Mouse (Mus musculus): Measurements from ENCODE around the gene Snw1. TPM values are rescaled to one million over a fixed set of nuclear protein-coding genes. Genes with fewer than 3 reads are reported as not detected.

Gene Snw1
- polyA plus RNA-seq (2017; shearing (Covaris generic)), result 209 TPM

DNA sequence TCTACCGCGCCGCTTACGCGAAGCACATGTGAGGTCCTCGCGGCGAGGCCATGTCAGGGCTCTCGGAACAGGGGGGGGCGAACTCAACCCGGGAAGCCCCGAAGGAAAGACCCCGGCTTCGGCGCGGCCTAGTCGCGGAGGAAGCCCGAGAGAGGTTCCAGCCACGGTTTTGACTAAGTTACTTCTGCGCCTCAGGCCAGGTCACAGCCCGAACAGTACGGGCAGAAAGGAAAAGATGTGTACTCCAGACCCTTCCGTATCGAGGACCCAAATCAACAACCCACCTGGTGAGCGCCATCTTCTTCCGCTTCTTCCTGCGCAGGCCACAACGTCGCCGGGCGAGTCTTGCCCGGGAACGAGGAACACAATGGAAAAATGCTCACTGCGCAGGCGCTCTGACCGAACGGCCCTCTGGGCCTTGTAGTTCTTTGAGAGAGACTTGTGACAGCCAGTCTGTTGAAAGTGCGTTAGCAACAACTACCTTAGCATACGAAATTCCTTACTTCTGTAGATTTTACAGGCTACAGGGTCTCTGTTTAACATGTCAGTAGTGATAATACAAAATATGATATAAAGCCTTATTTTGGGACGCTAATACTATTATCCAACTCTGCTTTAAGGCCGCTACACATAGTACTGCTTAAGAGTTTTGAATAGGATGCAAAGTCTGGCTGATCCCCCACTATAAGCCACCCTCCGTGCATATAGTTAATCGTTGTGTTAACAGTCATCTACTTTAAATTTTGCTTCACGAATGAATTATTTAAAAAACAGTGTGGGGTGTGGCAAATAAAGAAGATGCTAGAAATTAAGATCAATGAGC, at the start of gene Snw1:
TSS of gene Snw1 (minus strand) at position 311 of the 823 bp plus-strand sequence.

DNA sequence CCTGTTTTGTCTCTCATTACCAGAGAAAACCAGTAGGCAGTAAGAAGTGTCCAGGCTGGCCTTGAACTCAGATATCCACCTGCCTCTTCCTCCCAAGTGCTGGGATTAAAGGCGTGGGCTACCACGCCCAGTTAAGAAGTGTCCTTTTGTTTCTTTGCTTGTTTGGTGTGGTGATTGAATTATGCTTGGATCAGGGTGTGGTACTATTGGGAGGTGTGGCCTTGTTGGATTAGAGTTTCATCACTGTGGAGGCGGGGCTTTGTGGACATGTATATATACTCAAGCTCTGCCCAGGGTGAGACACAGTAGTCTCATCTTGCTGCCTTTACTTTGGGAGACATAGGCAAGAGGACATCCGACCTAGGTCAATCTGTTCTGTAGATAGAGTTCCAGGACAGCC, 41.9 kb upstream of the Snw1 start, which contains the start of gene Gm8300:
TSS of gene Gm8300 (plus strand) at position 301 of the 400 bp plus-strand sequence.

GRCm38 (mm10) chr12:87494421-87494820, 22.3 kb upstream of the Snw1 start, which contains the start of gene Gm5788:
TSS of gene Gm5788 (plus strand) at chr12:87494721.

DNA sequence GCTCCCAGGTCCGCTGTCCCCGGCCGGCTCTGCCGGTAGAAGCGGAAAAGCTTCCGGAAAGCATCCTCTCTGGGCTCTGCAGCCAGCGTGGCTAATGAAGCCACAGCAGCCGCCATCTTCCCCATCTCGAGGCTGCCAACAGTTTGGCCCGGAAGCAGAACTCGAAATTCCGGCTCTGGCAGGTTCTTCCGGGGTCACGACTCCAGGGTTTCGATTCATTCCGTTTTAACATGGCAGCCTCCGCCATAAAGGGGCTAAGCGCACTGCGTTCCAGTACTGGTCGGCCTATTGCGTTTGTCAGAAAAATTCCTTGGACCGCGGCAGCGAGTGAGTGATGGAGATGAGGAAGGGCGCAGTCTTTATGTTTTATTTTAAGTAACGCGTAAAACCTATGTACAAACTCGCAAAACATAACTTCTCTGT, 28.4 kb downstream of the Snw1 start, which contains the start of the genes Slirp and Alkbh1:
TSS of gene Slirp (plus strand) at position 197 of the 423 bp plus-strand sequence.
TSS of gene Alkbh1 (minus strand) at position 318 of the 423 bp plus-strand sequence.

Other genes with a start within 250 kb of the Snw1 start
- gene Noxred1, start 233.5 kb downstream of the Snw1 start, polyA plus RNA-seq (2017; shearing (Covaris generic)), result 1.7 TPM
- 44.4 TPM for gene Vipas39, start 206.0 kb downstream of the Snw1 start, polyA plus RNA-seq (2017; shearing (Covaris generic))
- 227 TPM for gene Ahsa1, start 205.8 kb downstream of the Snw1 start, polyA plus RNA-seq (2017; shearing (Covaris generic))
- not detected for gene Ism2, start 172.6 kb downstream of the Snw1 start, polyA plus RNA-seq (2017; shearing (Covaris generic))
- gene Sptlc2, start 83.9 kb downstream of the Snw1 start, polyA plus RNA-seq (2017; shearing (Covaris generic)), result 98.9 TPM
- 97.1 TPM for gene Slirp, start 28.4 kb downstream of the Snw1 start, polyA plus RNA-seq (2017; shearing (Covaris generic))
- gene Alkbh1, start 28.3 kb downstream of the Snw1 start, polyA plus RNA-seq (2017; shearing (Covaris generic)), result 86.9 TPM
- not detected for gene Gm5788, start 22.4 kb upstream of the Snw1 start, polyA plus RNA-seq (2017; shearing (Covaris generic))
- not detected for gene Gm8300, start 42.0 kb upstream of the Snw1 start, polyA plus RNA-seq (2017; shearing (Covaris generic))
- gene Oog1, start 130.4 kb upstream of the Snw1 start, polyA plus RNA-seq (2017; shearing (Covaris generic)), result not detected
- not detected for gene Gm4027, start 146.6 kb upstream of the Snw1 start, polyA plus RNA-seq (2017; shearing (Covaris generic))
- not detected for gene Gm16381, start 172.3 kb upstream of the Snw1 start, polyA plus RNA-seq (2017; shearing (Covaris generic))